Mouse (Mus musculus) ES-CJ7 (cell line): ENCODE results near the gene Prl2b1.

Experiments
- DNase-seq: peaks from one replicate; pipeline ENCODE4 v3.0.0; 2011; ENCODE audit warnings: low read depth, low spot score

Gene Prl2b1

DNA sequence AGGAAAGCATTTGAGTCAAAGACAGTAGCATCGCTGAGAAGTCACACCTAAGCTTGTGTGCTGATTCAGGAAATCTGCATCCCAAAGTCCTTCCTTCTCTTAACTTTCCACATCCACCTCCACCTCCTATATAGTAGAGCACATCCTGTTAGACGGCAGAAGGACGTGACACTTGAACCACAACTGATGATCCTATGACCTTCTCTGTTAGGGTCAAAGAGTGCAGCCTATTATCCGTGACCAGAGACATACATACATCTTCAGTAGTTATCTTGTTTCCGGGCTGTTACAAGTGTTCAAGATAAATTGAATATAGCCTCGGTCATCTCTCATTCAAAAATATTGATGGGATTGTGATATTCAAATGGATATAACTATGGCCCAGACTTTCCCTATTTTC, at the start of gene Prl2b1:
Gene Prl2b1, minus strand, starts transcription at position 101 of the 400 bp plus-strand sequence.
- no peak for DNase-seq

DNA sequence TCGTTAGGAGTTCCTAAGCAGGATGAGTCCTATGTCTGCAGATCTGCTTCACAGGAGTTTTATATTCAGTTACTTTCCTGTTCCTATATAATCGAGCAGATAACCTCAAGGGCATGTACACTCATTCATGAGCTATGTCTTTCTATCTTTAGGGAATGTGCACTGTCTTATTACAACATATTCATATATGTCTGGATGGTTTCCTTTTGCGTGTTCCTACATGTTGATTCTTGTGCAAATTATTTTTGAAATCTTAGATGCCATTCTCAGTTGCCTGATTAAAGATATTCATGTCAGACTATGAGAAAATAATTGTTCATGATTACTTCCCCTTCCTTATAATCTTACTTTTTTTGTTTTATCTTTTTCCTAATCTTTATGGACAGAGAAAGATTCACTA, 47.9 kb upstream of the Prl2b1 start, which contains the start of gene Prl8a6:
Gene Prl8a6, minus strand, starts transcription at position 101 of the 400 bp plus-strand sequence.
- DNase-seq: no peak

GRCm38 (mm10) chr13:27433159-27433558, 42.5 kb upstream of the Prl2b1 start:
- DNase-seq: no peak

- DNase-seq: no peak
These were observed 23.0 kb upstream of the Prl2b1 start for GRCm38 (mm10) chr13:27413640-27414039.

- no peak for DNase-seq
These were observed 8.5 kb upstream of the Prl2b1 start for GRCm38 (mm10) chr13:27399061-27399724.

DNA sequence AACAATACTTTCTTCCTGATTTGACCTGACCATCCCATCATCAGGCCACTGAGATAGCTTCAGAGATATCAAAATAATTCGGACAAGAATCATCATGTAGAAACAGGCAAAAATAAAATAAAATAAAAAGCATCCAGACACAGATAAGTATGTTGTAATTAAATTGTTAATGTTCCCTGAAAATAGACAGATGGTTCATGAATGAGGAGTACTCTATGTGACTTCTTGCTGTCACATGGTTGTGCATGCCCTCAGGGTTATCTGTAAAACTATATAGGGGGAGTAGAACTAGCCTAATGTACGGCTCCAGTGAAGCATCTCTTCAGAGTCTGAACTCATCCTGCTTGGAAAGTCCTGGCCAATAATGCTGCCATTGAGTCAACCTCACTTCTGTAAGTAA, 45.3 kb downstream of the Prl2b1 start, which contains the start of gene Prl8a2:
Gene Prl8a2, plus strand, starts transcription at position 301 of the 400 bp plus-strand sequence.
- DNase-seq: no peak

DNA sequence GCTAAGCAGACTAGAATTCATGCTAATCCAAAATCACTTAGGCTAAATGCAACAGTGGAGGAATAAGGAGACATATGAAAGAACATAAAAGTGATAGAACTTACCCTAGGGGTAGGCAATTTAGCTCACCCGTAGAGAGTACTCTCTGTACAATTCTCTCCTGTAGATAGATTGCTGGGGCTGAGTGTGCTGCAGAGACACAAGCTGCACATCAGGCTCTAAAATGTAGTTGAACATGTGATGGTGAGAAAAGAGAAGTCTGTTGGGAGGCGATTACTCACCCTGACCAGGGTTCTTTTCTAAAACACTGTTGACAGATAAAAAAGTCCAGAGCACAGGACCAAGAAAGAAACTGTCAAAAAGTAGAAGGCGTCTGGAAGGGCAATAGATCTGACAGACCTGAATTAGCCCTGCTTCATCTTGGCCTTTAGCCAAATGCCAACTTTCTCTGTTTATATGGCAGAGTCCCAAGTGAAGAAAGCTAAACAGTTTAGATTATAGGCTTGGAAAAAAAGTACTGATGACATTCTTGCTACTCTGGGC, 47.8 kb downstream of the Prl2b1 start:
- DNase-seq: no peak

DNA sequence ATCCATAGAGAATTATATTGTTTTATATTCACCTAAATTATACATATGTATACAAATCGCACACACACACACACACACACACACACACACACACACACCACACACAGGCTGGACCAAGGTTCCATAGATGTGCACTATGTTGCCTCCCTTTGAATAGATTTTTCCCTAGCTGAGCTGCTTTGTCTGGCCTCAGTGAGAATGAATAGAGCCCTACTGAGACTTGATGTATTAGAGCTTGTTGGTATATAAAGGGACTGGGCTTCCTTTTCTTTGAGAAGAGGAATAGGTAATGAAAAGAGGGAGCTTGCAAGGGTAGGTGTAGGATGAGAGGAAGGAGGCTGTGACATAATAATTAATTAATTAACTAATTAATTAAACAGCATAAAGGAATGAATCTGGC, 55.7 kb downstream of the Prl2b1 start:
- DNase-seq: no peak
